Mouse (Mus musculus) forebrain, embryonic 12.5 days (tissue): Measurements from ENCODE around the gene Irf2. TPM values are rescaled to one million over a fixed set of nuclear protein-coding genes. Genes with fewer than 3 reads are reported as not detected.
"Not testable (repeated sequence)": the region's sequence is repeated elsewhere in the genome, so short reads cannot be mapped to it uniquely, and the experiment has no call there.

Experiments
- ATAC-seq: fragments of 200-750 bp; cut with Nextera tagmentation; 2 replicates; pipeline ENCODE4 v1.8.0; 2017; ENCODE audit warnings: moderate TSS enrichment; ENCODE audit not compliant: low FRiP score
- H3K27ac ChIP-seq: fragments of 300-500 bp; sonication (generic); 2 replicates; pipeline ENCODE4 v1.5.1; 2016; ENCODE audit warnings: mild to moderate bottlenecking
- H3K27me3 ChIP-seq: fragments of 300-500 bp; sonication (generic); 2 replicates; pipeline ENCODE4 v1.6.1; 2016; ENCODE audit warnings: mild to moderate bottlenecking
- H3K36me3 ChIP-seq: fragments of 300-500 bp; sonication (generic); replicated peaks from 2 replicates; pipeline ENCODE4 v1.6.1; 2016; ENCODE audit warnings: mild to moderate bottlenecking
- H3K4me1 ChIP-seq: fragments of 300-500 bp; sonication (generic); 2 replicates; pipeline ENCODE4 v1.6.1; 2016
- H3K4me2 ChIP-seq: fragments of 300-500 bp; sonication (generic); 2 replicates; pipeline ENCODE4 v1.6.1; 2016; ENCODE audit warnings: mild to moderate bottlenecking, moderate library complexity
- H3K4me3 ChIP-seq: fragments of 300-500 bp; sonication (generic); replicated peaks from 2 replicates; pipeline ENCODE4 v1.5.1; 2016; ENCODE audit warnings: mild to moderate bottlenecking
- H3K9ac ChIP-seq: fragments of 300-500 bp; sonication (generic); 2 replicates; pipeline ENCODE4 v1.6.1; 2016; ENCODE audit warnings: mild to moderate bottlenecking
- H3K9me3 ChIP-seq: fragments of 300-500 bp; sonication (generic); 2 replicates; pipeline ENCODE4 v1.6.1; 2016
- WGBS: fragments of 180-500 bp; shearing (Covaris S2); methylation state at CpG from one replicate; pipeline ENCODE4 v1.1.7; 2016; 5-methylcytosine and 5-hydroxymethylcytosine counted together
- polyA plus RNA-seq: library from polyadenylated mRNA; unstranded; fragments of >200 nt; fragmentation: Nextera tagmentation; extraction: Ambion mirVana; gene quantifications from 2 replicates; pipeline ENCODE4 v1.2.1, GENCODE M21; 2016

Gene Irf2
- polyA plus RNA-seq, 1 experiment from 2014 or later, result 11.7 TPM

DNA sequence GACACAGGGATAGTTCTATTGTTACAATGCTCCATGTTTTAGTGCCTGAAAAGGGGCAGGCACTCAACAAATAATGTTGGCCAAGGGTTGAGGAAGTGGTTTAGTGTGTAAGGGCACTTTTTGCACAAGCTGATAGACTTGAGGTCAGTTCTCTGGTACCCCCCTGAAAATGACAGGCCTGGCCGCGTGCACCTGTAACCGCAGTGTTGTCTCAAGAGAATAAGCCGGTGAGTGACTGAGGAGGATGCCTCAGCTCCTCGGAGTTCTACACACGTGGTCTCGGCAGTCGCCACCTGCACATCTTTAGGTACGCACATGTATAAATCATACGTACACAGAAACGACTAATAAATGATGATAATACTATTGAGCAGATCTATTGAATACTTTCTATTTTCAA lies 26.4 kb upstream of the Irf2 start:
- Histone ChIP-seq H3K4me3 (no peak overlapping the region), H3K4me2 (no peak overlapping the region), H3K27ac (no peak overlapping the region), H3K36me3 (no peaks in the 10 kb centered on the region), H3K9ac (no peak overlapping the region), H3K4me1 (no peaks in the 10 kb centered on the region), H3K9me3 (no peaks in the 10 kb centered on the region), H3K27me3 (no peaks in the 10 kb centered on the region)
- WGBS, result 95% methylated on average over 11 of the region's 11 CpGs
- no peak for ATAC-seq

DNA sequence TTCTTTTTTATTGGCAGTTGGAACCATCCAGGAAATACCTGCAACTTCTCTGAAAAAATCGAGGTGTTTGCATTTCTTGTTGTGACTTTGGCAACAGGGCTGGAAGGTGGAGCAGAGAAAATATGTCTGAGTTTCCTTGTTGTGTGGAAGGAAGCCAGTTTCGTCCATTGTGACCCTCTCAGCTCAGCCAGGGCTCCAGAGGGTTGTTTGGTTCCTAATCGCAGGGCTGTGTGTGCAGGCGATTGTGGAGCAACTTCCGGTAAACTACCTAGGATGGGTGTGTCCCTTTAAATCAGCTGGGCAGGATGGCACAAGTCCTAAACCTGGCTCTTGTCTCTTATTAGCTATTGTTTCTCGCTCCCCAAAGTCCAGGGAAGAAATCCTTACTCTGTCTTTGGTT lies 25.7 kb upstream of the Irf2 start:
- H3K4me2 ChIP-seq, result no peak overlapping the region
- no peak overlapping the region for H3K9ac ChIP-seq
- H3K27me3 ChIP-seq, result no peaks in the 10 kb centered on the region
- H3K9me3 ChIP-seq, result no peaks in the 10 kb centered on the region
- ATAC-seq, result no peak
- H3K4me3 ChIP-seq, result no peak overlapping the region
- WGBS, result 72% methylated on average over 6 of the region's 6 CpGs
- H3K36me3 ChIP-seq, result no peaks in the 10 kb centered on the region
- H3K4me1 ChIP-seq, result no peaks in the 10 kb centered on the region
- no peak overlapping the region for H3K27ac ChIP-seq

DNA sequence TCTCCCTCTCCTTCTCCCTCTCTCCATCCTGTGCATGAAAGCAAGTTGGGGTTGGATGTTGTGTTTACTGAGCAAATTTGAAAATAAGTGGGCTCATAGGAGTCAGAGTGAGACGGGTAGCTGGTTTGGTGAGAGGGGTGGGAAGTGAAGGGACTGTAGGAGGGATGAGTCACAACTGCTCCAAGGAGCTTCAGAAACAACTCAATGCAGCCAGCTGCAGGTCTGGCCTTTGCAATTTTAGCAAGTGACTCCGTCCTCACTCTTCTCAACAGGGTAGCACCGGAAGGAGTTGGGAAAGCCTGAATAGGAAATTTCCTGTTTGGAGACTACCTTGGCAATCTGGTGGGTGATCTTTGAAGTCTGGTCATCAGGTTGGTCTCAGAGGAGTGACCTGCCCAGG lies 25.1 kb upstream of the Irf2 start:
- Histone ChIP-seq H3K9me3 (no peaks in the 10 kb centered on the region), H3K4me3 (no peak overlapping the region), H3K27ac (no peak overlapping the region), H3K4me1 (no peaks in the 10 kb centered on the region), H3K9ac (no peak overlapping the region), H3K4me2 (no peak overlapping the region), H3K27me3 (no peaks in the 10 kb centered on the region), H3K36me3 (no peaks in the 10 kb centered on the region)
- no peak for ATAC-seq
- WGBS, result 81% methylated on average over 3 of the region's 3 CpGs

DNA sequence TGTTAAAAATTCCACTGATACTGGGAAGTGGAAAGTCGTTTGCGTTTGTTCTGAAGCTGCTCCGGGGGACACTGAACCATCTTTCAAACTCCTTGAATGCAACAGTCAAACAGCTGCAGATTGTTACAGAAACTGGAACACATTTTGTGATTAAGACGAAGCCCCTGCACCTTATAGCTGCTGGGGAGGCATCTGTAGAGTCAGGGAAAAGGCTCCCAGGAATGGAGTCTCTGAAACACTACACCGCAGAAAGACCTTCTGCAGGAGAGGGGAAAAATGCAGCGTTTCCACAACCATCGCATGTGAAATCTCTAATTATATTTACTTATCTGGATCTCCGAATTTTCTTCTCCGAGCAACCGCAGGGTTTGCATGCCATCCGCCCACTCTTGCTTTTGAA lies 23.1 kb upstream of the Irf2 start:
- Histone ChIP-seq H3K9me3 (no peaks in the 10 kb centered on the region), H3K27me3 (no peaks in the 10 kb centered on the region), H3K4me1 (no peaks in the 10 kb centered on the region), H3K27ac (no peak overlapping the region), H3K9ac (no peak overlapping the region), H3K4me2 (no peak overlapping the region), H3K36me3 (no peaks in the 10 kb centered on the region), H3K4me3 (no peak overlapping the region)
- no peak for ATAC-seq
- WGBS, result 40% methylated on average over 11 of the region's 11 CpGs

DNA sequence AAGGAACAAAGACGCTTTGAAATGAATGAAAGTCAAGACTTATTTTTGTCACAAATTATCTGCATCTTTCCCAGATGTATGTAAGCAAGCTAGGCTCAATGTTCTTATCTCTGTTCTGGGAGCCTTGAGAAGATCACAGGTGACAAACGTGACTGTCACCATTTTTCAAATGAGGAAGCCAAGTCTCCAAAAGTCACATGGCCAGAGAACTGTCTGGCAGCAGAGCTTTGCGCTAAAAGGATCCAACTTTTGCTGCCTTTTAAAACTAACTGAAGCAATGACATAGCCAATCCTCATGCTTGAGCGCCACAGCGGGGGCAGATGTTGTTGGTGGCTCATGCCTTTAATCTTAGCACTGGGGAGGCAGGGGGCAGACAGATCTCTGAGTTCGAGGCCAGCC lies 22.4 kb upstream of the Irf2 start:
- no peak overlapping the region for H3K27ac ChIP-seq
- no peak overlapping the region for H3K4me3 ChIP-seq
- no peaks in the 10 kb centered on the region for H3K36me3 ChIP-seq
- H3K27me3 ChIP-seq, result no peaks in the 10 kb centered on the region
- no peak for ATAC-seq
- H3K9ac ChIP-seq, result no peak overlapping the region
- no peaks in the 10 kb centered on the region for H3K9me3 ChIP-seq
- 65% methylated on average over 6 of the region's 6 CpGs for WGBS
- no peaks in the 10 kb centered on the region for H3K4me1 ChIP-seq
- H3K4me2 ChIP-seq, result no peak overlapping the region

DNA sequence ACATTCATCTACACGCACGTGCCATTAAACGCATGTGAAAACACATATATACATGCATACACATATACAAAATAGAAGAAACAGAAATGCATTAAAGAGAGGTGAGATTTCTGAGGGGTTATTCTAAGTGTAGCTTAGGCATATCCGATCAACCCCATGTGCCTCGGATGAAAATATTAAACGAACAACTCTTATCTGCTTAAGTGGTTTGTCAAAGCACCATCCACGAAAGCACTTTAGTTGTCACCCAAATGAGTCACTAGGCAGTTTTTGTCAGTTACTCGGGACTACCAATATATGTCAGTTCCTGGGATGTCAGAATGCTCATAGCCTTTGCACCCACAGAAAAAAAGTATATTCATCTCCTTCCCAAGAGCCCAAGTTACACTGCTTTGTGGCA lies 21.2 kb upstream of the Irf2 start:
- H3K4me1 ChIP-seq, result no peaks in the 10 kb centered on the region
- no peak for ATAC-seq
- no peak overlapping the region for H3K9ac ChIP-seq
- H3K4me3 ChIP-seq, result no peak overlapping the region
- no peaks in the 10 kb centered on the region for H3K36me3 ChIP-seq
- H3K27me3 ChIP-seq, result no peaks in the 10 kb centered on the region
- H3K4me2 ChIP-seq, result no peak overlapping the region
- H3K27ac ChIP-seq, result no peak overlapping the region
- H3K9me3 ChIP-seq, result no peaks in the 10 kb centered on the region
- WGBS, result 94% methylated on average over 8 of the region's 8 CpGs

DNA sequence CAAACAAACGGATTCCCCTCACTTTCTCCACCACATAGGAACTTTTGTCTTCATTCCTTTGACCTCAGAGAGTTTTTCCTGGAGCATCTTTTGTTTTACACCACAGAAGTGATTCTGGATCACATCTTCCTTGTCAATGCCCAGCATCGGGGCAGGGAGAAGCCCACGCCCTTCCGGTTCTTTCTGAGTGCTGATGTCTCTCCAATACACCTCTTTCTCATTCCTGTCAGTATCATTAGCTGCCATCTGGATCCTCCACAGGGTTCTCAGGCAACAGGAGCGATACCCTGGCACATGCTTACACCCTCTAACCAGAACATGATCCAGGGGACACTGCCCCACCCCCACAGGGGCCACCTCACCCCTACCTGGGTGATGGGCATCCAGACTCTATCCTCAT lies 20.8 kb upstream of the Irf2 start:
- Histone ChIP-seq H3K27me3 (no peaks in the 10 kb centered on the region), H3K4me3 (no peak overlapping the region), H3K4me1 (no peaks in the 10 kb centered on the region), H3K36me3 (no peaks in the 10 kb centered on the region), H3K27ac (no peak overlapping the region), H3K9me3 (no peaks in the 10 kb centered on the region), H3K9ac (no peak overlapping the region), H3K4me2 (no peak overlapping the region)
- 83% methylated on average over 5 of the region's 5 CpGs for WGBS
- ATAC-seq, result no peak

DNA sequence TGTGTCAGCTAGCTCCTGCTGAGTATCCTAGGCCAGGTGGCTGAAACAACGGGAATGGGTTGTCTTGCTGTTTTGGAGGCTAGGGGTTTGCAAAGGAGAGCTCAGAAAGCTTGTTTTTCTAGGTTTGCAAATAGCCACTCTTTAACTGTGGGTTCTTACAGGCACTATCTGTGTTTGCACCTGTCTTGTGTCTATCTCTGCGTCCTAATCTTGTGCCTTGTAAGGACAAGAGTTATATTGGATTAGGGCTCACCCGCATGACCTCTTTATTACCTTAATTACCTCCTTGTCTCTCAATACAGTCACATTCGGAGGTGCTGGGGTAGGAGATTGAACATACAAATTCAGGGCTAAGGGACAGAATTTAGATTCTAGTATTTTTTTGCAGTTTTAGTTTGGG lies 18.9 kb upstream of the Irf2 start:
- Histone ChIP-seq H3K9me3 (no peaks in the 10 kb centered on the region), H3K27ac (no peak overlapping the region), H3K4me1 (no peaks in the 10 kb centered on the region), H3K9ac (no peak overlapping the region), H3K27me3 (no peaks in the 10 kb centered on the region), H3K4me3 (no peak overlapping the region), H3K36me3 (no peaks in the 10 kb centered on the region), H3K4me2 (no peak overlapping the region)
- ATAC-seq, result no peak
- 59% methylated on average over 4 of the region's 4 CpGs for WGBS

DNA sequence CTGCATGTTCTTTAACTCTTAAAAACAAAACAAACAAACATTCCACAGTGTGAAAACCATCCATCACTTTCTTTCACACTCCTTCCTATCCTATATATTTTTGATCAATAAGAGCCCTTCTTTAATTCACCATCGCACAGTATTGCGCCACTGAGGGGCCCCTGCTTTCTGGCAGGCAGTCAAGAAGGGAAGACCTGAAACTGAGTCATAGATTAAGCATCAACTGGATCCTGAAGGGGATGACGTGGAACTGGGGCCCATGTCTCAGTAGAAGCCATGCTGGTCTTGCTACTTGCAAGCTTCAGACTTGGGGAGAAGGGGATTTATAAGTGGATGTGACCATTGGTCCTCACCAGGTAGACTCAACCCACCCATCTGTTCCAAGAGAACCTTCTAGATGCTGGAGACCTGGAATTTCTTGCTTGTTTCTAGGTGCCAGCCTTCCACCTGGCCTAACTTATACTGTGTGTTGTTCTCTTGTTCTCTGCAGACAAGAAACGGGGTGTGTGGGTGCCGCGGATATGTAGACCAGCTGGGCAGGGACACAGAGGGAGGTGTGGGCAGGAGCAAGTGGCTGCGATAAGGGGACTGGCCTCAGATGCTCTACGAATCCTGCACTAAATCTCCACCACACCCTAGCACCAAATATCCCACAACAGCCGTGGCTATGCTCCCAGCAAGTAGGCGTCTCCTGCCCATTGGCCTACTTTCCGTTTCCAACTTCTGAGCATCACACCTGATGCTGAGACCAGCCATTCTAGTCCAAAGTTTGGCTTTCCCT lies 18.3 kb upstream of the Irf2 start:
- Histone ChIP-seq H3K27me3 (no peaks in the 10 kb centered on the region), H3K9ac (no peak overlapping the region), H3K4me1 (no peaks in the 10 kb centered on the region), H3K9me3 (no peaks in the 10 kb centered on the region), H3K36me3 (no peaks in the 10 kb centered on the region), H3K27ac (no peak overlapping the region), H3K4me2 (no peak overlapping the region), H3K4me3 (no peak overlapping the region)
- WGBS, result 91% methylated on average over 11 of the region's 11 CpGs
- ATAC-seq, result no peak

DNA sequence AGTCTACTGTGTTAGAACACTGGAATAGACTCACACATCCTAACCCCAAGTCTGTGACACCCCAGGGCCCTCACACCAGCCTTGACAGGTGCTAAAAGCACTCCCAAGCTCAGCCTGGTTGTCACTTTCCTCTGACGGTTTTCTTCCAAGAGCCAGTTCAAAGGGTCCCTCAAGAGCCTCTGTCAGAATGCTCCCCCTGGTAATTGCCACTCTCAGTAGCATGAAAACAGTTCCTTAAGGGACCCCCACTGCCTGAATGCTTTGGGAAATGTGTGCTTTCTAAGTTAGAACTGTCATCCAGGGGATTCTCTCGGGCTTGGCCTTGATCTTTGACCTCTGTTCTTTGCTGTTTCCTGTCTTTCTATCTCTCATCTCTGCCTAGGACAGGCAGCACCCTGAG lies 17.0 kb upstream of the Irf2 start:
- Histone ChIP-seq H3K4me3 (no peak overlapping the region), H3K27me3 (no peaks in the 10 kb centered on the region), H3K9ac (no peak overlapping the region), H3K4me2 (no peak overlapping the region), H3K4me1 (no peaks in the 10 kb centered on the region), H3K36me3 (no peaks in the 10 kb centered on the region), H3K27ac (no peak overlapping the region), H3K9me3 (no peaks in the 10 kb centered on the region)
- no peak for ATAC-seq
- WGBS, result 37% methylated on average over 2 of the region's 2 CpGs

DNA sequence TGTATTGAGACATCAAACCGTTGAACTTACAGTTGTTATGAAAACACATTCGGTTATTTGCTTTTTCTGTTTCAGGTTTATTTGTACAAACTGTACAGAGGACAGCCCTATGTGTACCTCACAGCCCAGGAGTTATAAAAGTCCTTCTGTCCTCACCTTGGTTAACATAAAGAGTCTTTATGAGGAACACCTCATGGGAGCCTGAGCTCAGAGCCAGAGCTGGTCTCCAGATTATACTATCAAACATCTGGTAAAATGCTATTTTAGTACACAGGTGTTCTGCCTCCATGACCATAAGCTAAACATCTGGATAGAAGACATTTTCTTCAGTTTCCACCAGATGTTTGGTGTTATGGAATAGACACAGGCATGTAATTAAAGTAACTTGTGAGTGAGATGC lies 13.1 kb upstream of the Irf2 start:
- WGBS, result 98% methylated on average over 2 of the region's 2 CpGs
- H3K36me3 ChIP-seq, result no peaks in the 10 kb centered on the region
- no peak overlapping the region for H3K27ac ChIP-seq
- no peak overlapping the region for H3K9ac ChIP-seq
- H3K9me3 ChIP-seq, result no peaks in the 10 kb centered on the region
- ATAC-seq, result no peak
- no peak overlapping the region for H3K4me2 ChIP-seq
- no peaks in the 10 kb centered on the region for H3K4me1 ChIP-seq
- H3K27me3 ChIP-seq, result no peaks in the 10 kb centered on the region
- no peak overlapping the region for H3K4me3 ChIP-seq

DNA sequence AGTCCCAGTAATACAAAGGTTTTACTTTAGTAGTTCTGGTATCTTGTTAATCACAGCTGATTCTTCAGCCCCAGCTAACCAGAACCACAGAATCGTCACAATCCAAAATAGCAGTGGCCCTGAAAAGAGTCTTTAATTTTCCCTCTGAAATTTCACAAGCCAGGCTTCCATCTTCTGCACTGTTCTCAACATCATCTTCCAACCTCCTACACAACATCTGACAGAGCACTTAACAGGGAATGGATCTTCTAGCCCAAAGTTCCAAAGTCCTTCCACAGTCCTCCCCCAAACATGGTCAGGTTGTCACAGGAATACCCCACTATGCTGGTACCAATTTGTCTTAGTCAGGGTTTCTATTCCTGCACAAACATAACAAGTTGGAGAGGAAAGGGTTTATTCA lies 9.9 kb upstream of the Irf2 start:
- H3K9me3 ChIP-seq, H3K9ac ChIP-seq, H3K4me2 ChIP-seq, H3K27me3 ChIP-seq, H3K4me1 ChIP-seq, ATAC-seq, H3K36me3 ChIP-seq, H3K27ac ChIP-seq, H3K4me3 ChIP-seq: not testable (repeated sequence)
- WGBS, result 76% methylated on average over 1 of the region's 1 CpGs

DNA sequence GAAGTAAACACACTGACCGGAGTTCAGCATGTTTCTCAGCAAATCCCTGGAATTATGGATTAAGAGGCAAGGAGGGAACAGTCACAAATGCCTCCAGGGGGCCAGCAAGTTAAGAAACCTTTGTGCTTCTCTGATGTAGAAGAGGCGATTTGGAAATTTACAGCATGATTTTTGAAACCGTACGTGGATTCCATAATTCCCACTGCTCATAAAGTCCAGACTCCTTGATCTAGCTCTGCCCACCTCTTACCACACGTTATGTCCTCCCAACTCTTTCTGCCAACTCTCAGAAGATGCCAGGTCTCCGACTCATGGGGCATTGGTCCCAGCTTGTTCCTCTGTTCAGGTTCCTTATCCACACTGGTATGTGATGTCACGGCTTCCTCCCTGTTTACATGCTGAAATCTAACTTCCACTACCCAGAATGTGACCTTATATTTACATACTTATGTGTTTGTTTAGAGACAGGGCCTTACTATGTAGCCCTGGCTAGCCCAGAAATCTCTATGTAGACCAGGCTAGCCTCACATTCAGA lies 7.1 kb upstream of the Irf2 start:
- Histone ChIP-seq H3K4me3 (no peak overlapping the region), H3K27ac (no peak overlapping the region), H3K36me3 (no peaks in the 10 kb centered on the region), H3K4me1 (no peaks in the 10 kb centered on the region), H3K27me3 (no peaks in the 10 kb centered on the region), H3K4me2 (no peak overlapping the region), H3K9ac (no peak overlapping the region), H3K9me3 (0 out of 2 replicates have a peak, but pooled peaks cover 5% of the 10 kb centered on the region)
- no peak for ATAC-seq
- WGBS, result 85% methylated on average over 7 of the region's 7 CpGs
